Mouse (Mus musculus) inflammation-experienced regulatory T-cells, adult 6 months (primary cell): ENCODE data around the gene Suds3. TPM values are rescaled to one million over a fixed set of nuclear protein-coding genes. Genes with fewer than 3 reads are reported as not detected.

ENCODE experiments used
- polyA plus RNA-seq, 3 experiments: library from polyadenylated mRNA; unstranded; fragments of 100-300 nt; shearing (Covaris generic); gene quantifications; one replicate each; pipeline ENCODE4 v1.2.1; 2017

Gene Suds3
- polyA plus RNA-seq, 3 experiments from 2014 or later = 8.8 to 14.4 (median 11.7) TPM

Other genes starting within 250 kb of the Suds3 start
- 100 to 1,000 TPM; 115 to 147 (median 144) TPM for gene Taok3, start 4.0 kb upstream of the Suds3 start, polyA plus RNA-seq
- 100 to 1,000 TPM; 125 to 143 (median 133) TPM for gene Pebp1, start 171.5 kb upstream of the Suds3 start, polyA plus RNA-seq
- gene Vsig10, start 203.0 kb upstream of the Suds3 start, polyA plus RNA-seq = 1 to 10 TPM; 4.1 to 7.8 (median 5.7) TPM
- 10 to 100 TPM in 2 of 3 experiments, 1 to 10 TPM in 1; 9.8 to 11.3 (median 11.1) TPM for gene Wsb2, start 241.2 kb upstream of the Suds3 start, polyA plus RNA-seq